Mouse (Mus musculus) liver, embryonic 11.5 days (tissue): Measurements from ENCODE around the gene Ptrhd1. TPM values are rescaled to one million over a fixed set of nuclear protein-coding genes. Genes with fewer than 3 reads are reported as not detected.
A peak's percentile ranks its signal among the peaks of the same experiment; 100 is the strongest.
"Not testable (repeated sequence)": the region's sequence is repeated elsewhere in the genome, so short reads cannot be mapped to it uniquely, and the experiment has no call there.

Experiments used
- ATAC-seq: fragments of 200-750 bp; cut with Nextera tagmentation; replicated peaks from 2 replicates; pipeline ENCODE4 v1.8.0; 2017; ENCODE audit warnings: moderate number of reproducible peaks, mild to moderate bottlenecking, moderate TSS enrichment, moderate library complexity; ENCODE audit not compliant: low FRiP score
- DNase-seq: peaks from one replicate; pipeline ENCODE4 v3.0.0-alpha.2; 2017; ENCODE audit warnings: low spot score
- H3K27ac ChIP-seq: fragments of 300-500 bp; sonication (generic); 2 replicates; pipeline ENCODE4 v1.5.1; 2014; ENCODE audit warnings: mild to moderate bottlenecking, low read depth, low read length, control low read depth
- H3K27me3 ChIP-seq: fragments of 300-500 bp; sonication (generic); replicated peaks from 2 replicates; pipeline ENCODE4 v1.6.1; 2014; ENCODE audit warnings: low read length, mixed read lengths; ENCODE audit not compliant: control insufficient read depth, insufficient read depth
- H3K36me3 ChIP-seq: fragments of 300-500 bp; sonication (generic); 2 replicates; pipeline ENCODE4 v1.6.1; 2014; ENCODE audit warnings: mild to moderate bottlenecking, low read length, moderate library complexity, mixed read lengths; ENCODE audit not compliant: control insufficient read depth, insufficient read depth
- H3K4me1 ChIP-seq: fragments of 300-500 bp; sonication (generic); replicated peaks from 2 replicates; pipeline ENCODE4 v1.6.1; 2014; ENCODE audit warnings: low read length, mixed read lengths; ENCODE audit not compliant: control insufficient read depth, insufficient read depth
- H3K4me2 ChIP-seq: fragments of 300-500 bp; sonication (generic); 2 replicates; pipeline ENCODE4 v1.6.1; 2014; ENCODE audit warnings: mild to moderate bottlenecking, control low read depth, moderate library complexity
- H3K4me3 ChIP-seq: fragments of 300-500 bp; sonication (generic); 2 replicates; pipeline ENCODE4 v1.5.1; 2014; ENCODE audit warnings: low read depth, low read length, control low read depth
- H3K9ac ChIP-seq: fragments of 300-500 bp; sonication (generic); 2 replicates; pipeline ENCODE4 v1.6.1; 2014; ENCODE audit warnings: low read depth, low read length, control low read depth
- H3K9me3 ChIP-seq: fragments of 300-500 bp; sonication (generic); 2 replicates; pipeline ENCODE4 v1.6.1; 2016; ENCODE audit warnings: low read length, inconsistent platforms, mixed read lengths; ENCODE audit not compliant: control insufficient read depth
- WGBS: fragments of 180-500 bp; shearing (Covaris S2); extraction: QIAGEN DNeasy Blood & Tissue Kit; methylation state at CpG from one replicate; pipeline ENCODE4 v1.1.7; 2014; 5-methylcytosine and 5-hydroxymethylcytosine counted together
- polyA plus RNA-seq: library from polyadenylated mRNA; unstranded; fragments of >200 nt; fragmentation: Nextera tagmentation; extraction: Ambion mirVana; gene quantifications from 2 replicates; pipeline ENCODE4 v1.2.1, GENCODE M21; 2014

Ptrhd1 gene
- polyA plus RNA-seq, 1 experiment from 2014 or later: 6.0 TPM

DNA sequence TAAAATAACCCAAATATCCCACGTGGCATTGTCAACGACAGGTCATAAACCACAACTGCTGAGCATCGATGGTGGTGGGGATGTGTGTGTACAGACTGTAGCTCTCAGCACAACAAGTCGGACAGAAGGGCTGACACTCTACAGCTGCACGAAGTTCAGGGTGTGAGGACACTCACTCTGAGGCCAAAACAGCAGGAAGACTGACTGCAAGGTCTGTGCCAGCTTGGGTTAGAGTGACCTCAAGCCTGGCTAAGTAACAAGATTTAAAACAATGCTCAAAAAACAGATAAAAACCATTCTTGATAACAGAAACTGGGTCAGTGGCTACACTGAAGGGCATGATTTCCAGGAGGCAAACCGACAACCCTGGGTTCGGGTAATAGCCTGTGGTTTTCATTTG lies 3.7 kb upstream of the Ptrhd1 start:
- DNase-seq: no peak
- Histone ChIP-seq H3K27ac (no peak overlapping the region), H3K9ac (no peak overlapping the region), H3K4me3 (no peak overlapping the region), H3K27me3 (no peaks in the 10 kb centered on the region), H3K4me2 (no peak overlapping the region), H3K9me3 (no peaks in the 10 kb centered on the region), H3K4me1 (peaks cover 10% of the 10 kb centered on the region), H3K36me3 (peaks cover 42% of the 10 kb centered on the region)
- no peak for ATAC-seq
- WGBS: 95% methylated on average over 7 of the region's 7 CpGs

DNA sequence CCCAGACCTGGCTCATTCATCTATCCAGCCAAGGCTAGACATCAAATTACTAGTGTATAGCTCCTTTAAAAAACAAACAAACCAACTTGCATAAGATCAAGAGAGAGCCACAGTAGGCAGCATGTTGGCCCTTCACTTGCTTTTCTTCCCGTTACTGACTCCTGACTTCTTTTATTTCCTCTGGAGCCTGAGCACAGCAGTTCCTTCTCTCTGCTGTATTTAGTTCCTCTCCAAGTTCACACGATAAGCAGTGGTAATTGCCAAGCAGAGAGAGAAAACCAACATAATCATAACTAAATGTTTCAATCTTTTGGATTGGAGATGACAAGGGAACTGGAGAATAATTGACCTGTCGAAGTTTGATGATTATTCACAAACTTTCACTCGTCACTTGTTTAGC lies 1.1 kb upstream of the Ptrhd1 start:
- Histone ChIP-seq H3K36me3 (peaks cover 19% of the 10 kb centered on the region), H3K27ac (no peak overlapping the region), H3K4me1 (peaks cover 10% of the 10 kb centered on the region), H3K9ac (peak overlapping the region; percentile 69), H3K4me3 (peak overlapping the region; percentile 64), H3K27me3 (no peaks in the 10 kb centered on the region), H3K4me2 (peak overlapping the region; percentile 79), H3K9me3 (no peaks in the 10 kb centered on the region)
- WGBS: 32% methylated on average over 4 of the region's 4 CpGs
- ATAC-seq: no peak
- no peak for DNase-seq

DNA sequence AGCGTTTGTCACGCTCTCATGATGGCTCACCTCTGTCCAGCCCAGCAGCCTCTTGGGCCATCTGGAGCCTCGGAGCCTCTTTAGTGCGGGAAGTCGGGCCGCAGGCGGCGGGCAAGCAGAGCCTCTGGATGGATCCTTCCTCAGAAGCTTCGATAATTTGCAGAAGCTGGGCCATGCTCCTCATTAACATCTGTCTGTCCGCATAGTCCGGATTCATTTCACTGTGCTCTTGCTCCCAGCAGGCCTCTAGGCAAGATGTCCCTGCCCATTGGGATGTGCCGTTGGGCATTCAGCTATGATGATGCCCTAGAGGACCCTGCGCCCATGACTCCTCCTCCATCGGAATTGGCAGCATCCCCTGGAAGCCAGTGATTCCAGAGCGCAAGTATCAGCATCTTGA lies 3.7 kb downstream of the Ptrhd1 start:
- H3K4me3 ChIP-seq: no peak overlapping the region
- H3K36me3 ChIP-seq: no peaks in the 10 kb centered on the region
- H3K27me3 ChIP-seq: no peaks in the 10 kb centered on the region
- ATAC-seq (no peak), DNase-seq (no peak)
- H3K9me3 ChIP-seq: no peaks in the 10 kb centered on the region
- peaks cover 6% of the 10 kb centered on the region for H3K4me1 ChIP-seq
- 92% methylated on average over 15 of the region's 15 CpGs for WGBS
- H3K4me2 ChIP-seq: no peak overlapping the region
- H3K27ac ChIP-seq: no peak overlapping the region
- no peak overlapping the region for H3K9ac ChIP-seq

DNA sequence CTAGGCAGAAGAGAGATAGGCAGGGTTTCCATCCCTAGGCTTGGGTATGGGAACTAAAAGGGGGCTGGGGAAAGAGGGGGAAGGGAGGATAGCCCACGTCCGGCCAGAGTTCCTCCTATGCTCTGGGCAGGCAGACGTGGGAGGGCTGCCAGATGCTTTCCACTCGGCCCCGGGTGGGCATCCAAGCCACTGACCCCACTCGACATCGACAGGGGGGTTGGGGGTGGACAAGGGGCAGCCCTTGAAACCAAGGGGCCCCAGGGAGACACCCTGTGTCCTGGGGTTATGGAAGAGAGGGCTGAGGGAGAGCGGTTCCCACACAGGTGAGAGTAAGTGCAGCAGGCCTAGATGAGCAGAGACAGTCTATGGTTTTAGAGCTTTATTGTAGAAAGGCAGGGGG lies 6.5 kb downstream of the Ptrhd1 start:
- ATAC-seq, H3K27ac ChIP-seq, H3K9ac ChIP-seq, H3K36me3 ChIP-seq, H3K27me3 ChIP-seq, H3K4me1 ChIP-seq, H3K9me3 ChIP-seq, H3K4me3 ChIP-seq, H3K4me2 ChIP-seq: not testable (repeated sequence)
- WGBS: 70% methylated on average over 8 of the region's 8 CpGs
- DNase-seq: peak; percentile 30

DNA sequence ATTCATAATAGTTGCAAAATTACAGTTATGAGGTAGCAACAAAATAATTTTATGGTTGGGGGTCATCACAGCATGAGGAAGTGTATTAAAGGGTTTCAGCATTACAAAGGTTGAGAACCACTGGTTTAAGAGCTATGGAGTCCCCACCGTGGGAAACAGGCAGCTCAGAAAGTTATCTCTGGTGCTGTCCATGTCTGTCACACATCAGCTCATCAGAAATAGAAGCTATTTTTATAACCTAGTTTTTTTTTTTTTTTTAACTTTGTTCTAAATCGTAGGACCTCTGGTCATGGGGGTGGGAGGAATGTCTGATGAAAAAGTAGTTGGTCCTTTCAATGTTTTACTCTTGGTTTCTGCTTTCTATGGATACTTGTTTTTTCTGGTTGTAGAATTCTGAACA lies 10.0 kb downstream of the Ptrhd1 start:
- Histone ChIP-seq H3K4me2 (no peak overlapping the region), H3K9ac (no peak overlapping the region), H3K4me1 (no peaks in the 10 kb centered on the region), H3K4me3 (no peak overlapping the region), H3K36me3 (no peaks in the 10 kb centered on the region), H3K27me3 (no peaks in the 10 kb centered on the region), H3K9me3 (no peaks in the 10 kb centered on the region), H3K27ac (no peak overlapping the region)
- DNase-seq (no peak), ATAC-seq (no peak)
- 72% methylated on average over 2 of the region's 2 CpGs for WGBS

DNA sequence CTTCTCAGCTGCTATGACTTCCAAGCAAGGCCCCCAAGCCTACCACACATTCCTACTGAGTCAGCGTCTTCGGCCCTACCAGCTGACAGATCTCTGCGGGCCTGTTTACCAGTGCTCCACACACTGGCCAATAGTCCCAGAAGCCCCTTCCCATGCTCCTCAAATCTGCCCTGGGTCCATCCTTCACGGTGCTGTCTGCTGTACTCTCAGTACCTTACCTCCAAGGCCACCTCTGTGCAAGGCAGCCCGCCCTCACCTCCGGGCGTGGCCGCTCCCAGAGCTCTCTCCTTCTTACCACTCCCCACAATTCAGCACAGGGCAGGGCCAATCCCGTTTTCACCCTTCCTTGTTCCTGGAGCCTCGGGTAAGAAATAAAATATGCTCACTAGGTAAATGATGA lies 11.9 kb downstream of the Ptrhd1 start:
- Histone ChIP-seq H3K4me2 (no peak overlapping the region), H3K9me3 (no peaks in the 10 kb centered on the region), H3K4me3 (no peak overlapping the region), H3K9ac (no peak overlapping the region), H3K27ac (no peak overlapping the region), H3K36me3 (no peaks in the 10 kb centered on the region), H3K27me3 (no peaks in the 10 kb centered on the region), H3K4me1 (no peaks in the 10 kb centered on the region)
- WGBS: 76% methylated on average over 10 of the region's 10 CpGs
- ATAC-seq: no peak
- no peak for DNase-seq

DNA sequence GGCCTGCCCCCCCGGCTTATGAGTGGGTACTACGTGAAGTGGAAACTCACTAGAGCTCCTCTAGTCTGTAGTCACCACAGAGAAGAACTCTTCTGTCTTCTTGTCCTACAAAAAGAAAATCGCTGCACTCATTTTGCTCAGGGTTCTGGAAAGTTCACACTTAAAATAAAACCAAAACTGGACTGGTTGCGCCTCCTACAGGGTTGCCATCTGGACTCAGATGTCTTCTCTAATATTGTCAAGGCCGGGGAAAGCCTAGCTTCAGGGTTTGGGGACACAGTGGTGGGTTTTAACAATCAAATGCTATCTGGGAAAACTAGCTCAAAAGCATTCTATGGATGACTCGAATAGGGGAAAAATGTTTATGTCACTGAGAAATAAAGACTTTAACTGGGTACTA lies 16.0 kb downstream of the Ptrhd1 start:
- H3K9ac ChIP-seq: no peak overlapping the region
- H3K36me3 ChIP-seq: no peaks in the 10 kb centered on the region
- H3K27me3 ChIP-seq: no peaks in the 10 kb centered on the region
- H3K4me1 ChIP-seq: peaks cover 5% of the 10 kb centered on the region; the same call in 1 of the 2 replicates
- H3K27ac ChIP-seq: no peak overlapping the region
- H3K4me2 ChIP-seq: no peak overlapping the region
- no peaks in the 10 kb centered on the region for H3K9me3 ChIP-seq
- H3K4me3 ChIP-seq: no peak overlapping the region
- DNase-seq (no peak), ATAC-seq (no peak)
- 89% methylated on average over 6 of the region's 6 CpGs for WGBS

DNA sequence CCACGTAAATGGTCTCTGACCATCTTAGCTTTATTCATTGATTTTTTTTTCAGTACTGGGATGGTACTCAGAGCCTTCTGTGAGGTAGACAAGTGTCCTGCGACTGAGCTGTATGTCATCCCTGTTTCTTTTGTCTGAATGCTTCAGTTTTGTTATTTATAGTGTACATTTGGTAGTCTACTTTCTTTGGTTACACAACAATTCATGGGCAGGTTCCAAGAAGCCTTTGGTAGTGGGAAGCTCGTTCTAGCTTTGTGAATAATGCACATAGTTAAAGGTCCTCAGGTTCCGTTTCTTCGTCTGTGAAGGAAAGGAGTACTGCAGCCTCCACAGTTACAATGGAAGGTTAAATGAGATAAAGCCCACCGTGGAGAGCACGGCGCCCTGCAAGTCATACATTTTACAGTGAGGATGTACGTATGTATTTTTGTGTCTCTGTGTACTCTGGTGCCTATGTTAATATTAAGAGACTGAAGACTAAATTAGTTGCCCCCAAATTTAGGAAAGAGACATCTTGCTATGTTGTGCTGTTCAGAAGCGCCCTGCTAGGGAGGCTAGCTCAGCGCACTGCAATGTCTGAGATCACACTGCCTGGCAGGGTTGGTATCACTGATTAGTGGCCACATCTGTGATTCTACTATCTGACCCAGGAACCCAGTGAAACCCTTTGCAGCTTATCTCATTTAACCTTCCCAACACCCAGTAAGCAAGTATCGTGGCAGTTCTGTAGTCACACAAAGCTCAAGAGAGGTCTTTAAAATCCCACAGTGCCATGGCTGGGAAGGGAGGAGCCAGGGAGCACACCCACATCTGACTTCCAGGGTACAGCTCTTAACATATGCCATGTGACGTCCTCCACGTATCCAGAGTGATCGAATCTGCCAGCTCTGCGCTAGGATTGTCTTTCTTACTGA lies 19.2 kb downstream of the Ptrhd1 start:
- peak overlapping the region; percentile 63 for H3K27ac ChIP-seq
- no peak overlapping the region for H3K4me3 ChIP-seq
- ATAC-seq: peak; percentile 99
- H3K36me3 ChIP-seq: no peaks in the 10 kb centered on the region
- 62% methylated on average over 16 of the region's 16 CpGs for WGBS
- 0 out of 2 replicates have a peak overlapping the region, but pooled peaks have one; percentile 37 for H3K9ac ChIP-seq
- H3K4me2 ChIP-seq: peak overlapping the region; percentile 47
- no peaks in the 10 kb centered on the region for H3K9me3 ChIP-seq
- peaks cover 5% of the 10 kb centered on the region; the same call in 1 of the 2 replicates for H3K4me1 ChIP-seq
- H3K27me3 ChIP-seq: no peaks in the 10 kb centered on the region
- DNase-seq: no peak

DNA sequence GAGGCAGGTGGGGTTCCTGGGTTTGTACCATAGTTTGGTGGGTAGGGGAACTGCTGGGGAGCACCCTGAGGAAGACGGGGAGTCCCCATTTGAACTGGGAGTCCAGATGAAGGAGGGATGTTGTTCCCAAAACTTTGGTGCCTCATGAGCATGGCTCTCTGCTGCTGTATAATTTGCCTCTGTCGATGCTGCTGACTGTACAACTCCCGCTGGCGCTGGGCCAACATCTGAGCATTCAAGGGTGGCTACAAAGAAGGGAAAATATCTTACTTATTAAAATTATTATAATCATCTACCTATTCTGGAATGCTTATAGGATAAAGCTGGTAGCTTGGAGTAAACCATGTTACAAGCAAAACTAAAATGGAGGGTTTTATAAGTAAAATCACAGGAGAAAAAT lies 33.9 kb downstream of the Ptrhd1 start:
- H3K9ac ChIP-seq: no peak overlapping the region
- no peak overlapping the region for H3K27ac ChIP-seq
- no peaks in the 10 kb centered on the region for H3K27me3 ChIP-seq
- H3K4me2 ChIP-seq: no peak overlapping the region
- no peaks in the 10 kb centered on the region for H3K36me3 ChIP-seq
- ATAC-seq (no peak), DNase-seq (no peak)
- H3K9me3 ChIP-seq: no peaks in the 10 kb centered on the region
- WGBS: 92% methylated on average over 4 of the region's 4 CpGs
- H3K4me3 ChIP-seq: no peak overlapping the region
- H3K4me1 ChIP-seq: no peaks in the 10 kb centered on the region
